Mouse (Mus musculus): ENCODE results near the gene Prrc2b.

GRCm38 (mm10) chr2:32220969-32221368 is 70.1 kb downstream of the Prrc2b start:
- no peak for TF ChIP-seq CTCF (IDR thresholded peaks at IDR 0.05; ENCODE audit: control insufficient read depth, insufficient read depth, low read length)
- TF ChIP-seq POLR2A (IDR thresholded peaks at IDR 0.05; ENCODE audit: borderline replicate concordance, control insufficient read depth, low read depth, low read length), result no peak
